Mouse (Mus musculus) heart, adult 2 months (tissue): ENCODE results near the gene Ppp1r14a.

ENCODE experiments used
- CTCF ChIP-seq: fragments of 200-600 bp; IDR thresholded peaks from 2 replicates; pipeline ENCODE4 v1.8.1; 2022; ENCODE audit warnings: antibody characterized with exemption, mild to moderate bottlenecking, moderate library complexity
- EP300 ChIP-seq: fragments of 200-500 bp; IDR thresholded peaks from 2 replicates; pipeline ENCODE4 v1.6.1; 2011; ENCODE audit warnings: low read depth, low read length, control low read depth; ENCODE audit not compliant: insufficient read depth
- POLR2A ChIP-seq: fragments of 200-500 bp; IDR thresholded peaks from 2 replicates; pipeline ENCODE4 v1.6.1; 2011; ENCODE audit warnings: mild to moderate bottlenecking, low read depth, low read length, control low read depth; ENCODE audit not compliant: insufficient read depth

DNA sequence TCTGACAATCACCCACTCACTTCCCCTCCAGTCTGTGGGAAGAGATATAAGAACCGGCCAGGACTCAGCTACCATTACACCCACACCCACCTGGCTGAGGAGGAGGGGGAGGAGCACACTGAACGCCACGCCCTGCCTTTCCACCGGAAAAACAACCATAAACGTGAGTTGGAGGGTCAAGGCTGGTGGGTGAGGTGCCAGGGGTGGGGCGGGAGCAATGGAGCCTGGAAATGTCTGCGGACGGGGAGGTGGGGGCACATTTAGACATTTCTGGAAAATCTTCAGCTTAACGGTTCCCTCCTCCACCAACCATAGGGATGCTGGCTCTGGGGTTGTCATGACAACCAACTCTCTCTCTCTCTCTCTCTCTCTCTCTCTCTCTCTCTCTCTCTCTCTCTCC is 23.9 kb downstream of the Ppp1r14a start:
- TF ChIP-seq CTCF: no peak
- no peak for TF ChIP-seq POLR2A
- no peak for TF ChIP-seq EP300
